Mouse (Mus musculus): ENCODE measurements around the gene Efcc1. TPM values are rescaled to one million over a fixed set of nuclear protein-coding genes. Genes with fewer than 3 reads are reported as not detected.

The Efcc1 gene
- polyA plus RNA-seq, 1 experiment from 2014 or later: 1.5 TPM

- no peak overlapping the region for H3K4me3 ChIP-seq (ENCODE audit: low read depth, low read length)
- no peak for DNase-seq (ENCODE audit: low spot score)
- H3K9me3 ChIP-seq (ENCODE audit: control insufficient read depth, low read length): no peaks in the 10 kb centered on the region
- H3K27me3 ChIP-seq (ENCODE audit: control insufficient read depth, insufficient read depth, low read length): no peaks in the 10 kb centered on the region; the same call in 1 of the 2 replicates
- no peak for ATAC-seq (replicated peaks; ENCODE audit: low FRiP score)
- H3K9ac ChIP-seq (ENCODE audit: low read length): no peak overlapping the region
- 76% methylated on average over 6 of the region's 6 CpGs for WGBS
- no peak overlapping the region for H3K4me2 ChIP-seq (ENCODE audit: low read depth, low read length, severe bottlenecking)
- H3K36me3 ChIP-seq (ENCODE audit: control insufficient read depth, insufficient read depth, low read length): no peaks in the 10 kb centered on the region
- peaks cover 6% of the 10 kb centered on the region; the same call in 1 of the 2 replicates for H3K4me1 ChIP-seq (replicated peaks; ENCODE audit: control insufficient read depth, insufficient read depth, low read length)
- H3K27ac ChIP-seq (ENCODE audit: low read depth, low read length): no peak overlapping the region
These were observed 9.2 kb downstream of the Efcc1 start for GRCm38 (mm10) chr6:87739898-87740297.

DNA sequence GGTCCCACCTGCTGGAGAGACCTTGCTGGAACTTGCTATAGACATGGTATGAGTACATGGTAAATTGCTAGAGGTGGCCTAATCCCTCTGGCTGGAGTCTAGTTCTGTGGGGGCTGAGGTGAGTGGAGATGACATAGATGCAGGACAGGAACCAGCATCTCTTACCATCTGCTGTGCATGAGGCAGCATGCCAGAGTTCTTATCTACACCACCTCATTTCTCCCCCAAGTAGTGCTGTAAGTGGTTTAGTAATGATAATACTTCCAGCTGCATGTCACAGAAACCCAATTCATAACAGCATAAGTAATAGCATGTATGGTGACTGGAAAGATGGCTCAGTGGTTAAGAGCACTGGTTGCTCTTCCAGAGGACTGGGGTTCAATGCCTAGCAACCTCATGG, 9.8 kb downstream of the Efcc1 start:
- no peak overlapping the region for H3K27ac ChIP-seq (ENCODE audit: low read depth, low read length)

DNA sequence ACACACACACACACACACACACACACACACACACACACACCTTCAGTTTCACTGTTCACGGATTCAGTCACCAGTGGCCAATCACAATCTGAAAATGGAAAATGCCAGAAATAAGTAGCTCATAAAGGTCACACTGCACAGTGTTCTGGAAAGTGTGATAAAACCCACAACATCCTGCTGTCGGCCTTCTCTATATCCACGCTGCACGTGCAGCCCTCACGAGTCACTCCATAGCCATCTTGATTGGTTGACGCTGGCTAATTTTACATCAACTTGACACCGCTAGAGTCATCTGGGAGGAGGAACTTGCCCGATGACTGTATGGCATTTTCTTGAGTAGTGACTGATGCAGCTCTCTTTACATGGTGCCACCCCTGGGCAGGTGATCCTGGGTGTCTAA, 11.3 kb downstream of the Efcc1 start:
- ATAC-seq (replicated peaks; ENCODE audit: low FRiP score) (no peak), DNase-seq (ENCODE audit: low spot score) (no peak)
- Histone ChIP-seq H3K4me2 (ENCODE audit: low read depth, low read length, severe bottlenecking) (no peak overlapping the region), H3K27me3 (ENCODE audit: control insufficient read depth, insufficient read depth, low read length) (no peaks in the 10 kb centered on the region), H3K27ac (ENCODE audit: low read depth, low read length) (no peak overlapping the region), H3K36me3 (ENCODE audit: control insufficient read depth, insufficient read depth, low read length) (no peaks in the 10 kb centered on the region), H3K9ac (ENCODE audit: low read length) (no peak overlapping the region), H3K4me1 (replicated peaks; ENCODE audit: control insufficient read depth, insufficient read depth, low read length) (peaks cover 6% of the 10 kb centered on the region; the same call in 1 of the 2 replicates), H3K4me3 (ENCODE audit: low read depth, low read length) (no peak overlapping the region), H3K9me3 (ENCODE audit: control insufficient read depth, low read length) (no peaks in the 10 kb centered on the region)
- WGBS: 94% methylated on average over 8 of the region's 8 CpGs

More for the DNA sequence above, 9.8 kb downstream of the Efcc1 start:
- H3K4me2 ChIP-seq (ENCODE audit: low read depth, low read length, severe bottlenecking): no peak overlapping the region
- peaks cover 6% of the 10 kb centered on the region; the same call in 1 of the 2 replicates for H3K4me1 ChIP-seq (replicated peaks; ENCODE audit: control insufficient read depth, insufficient read depth, low read length)
- H3K4me3 ChIP-seq (ENCODE audit: low read depth, low read length): no peak overlapping the region
- DNase-seq (ENCODE audit: low spot score): no peak
- no peaks in the 10 kb centered on the region; the same call in 1 of the 2 replicates for H3K27me3 ChIP-seq (ENCODE audit: control insufficient read depth, insufficient read depth, low read length)
- ATAC-seq (replicated peaks; ENCODE audit: low FRiP score): no peak
- no peaks in the 10 kb centered on the region for H3K9me3 ChIP-seq (ENCODE audit: control insufficient read depth, low read length)
- no peaks in the 10 kb centered on the region for H3K36me3 ChIP-seq (ENCODE audit: control insufficient read depth, insufficient read depth, low read length)
- H3K9ac ChIP-seq (ENCODE audit: low read length): no peak overlapping the region

- Histone ChIP-seq H3K4me2 (ENCODE audit: low read depth, low read length, severe bottlenecking) (no peak overlapping the region), H3K9me3 (ENCODE audit: control insufficient read depth, low read length) (no peaks in the 10 kb centered on the region), H3K27me3 (ENCODE audit: control insufficient read depth, insufficient read depth, low read length) (no peaks in the 10 kb centered on the region), H3K36me3 (ENCODE audit: control insufficient read depth, insufficient read depth, low read length) (no peaks in the 10 kb centered on the region), H3K4me1 (replicated peaks; ENCODE audit: control insufficient read depth, insufficient read depth, low read length) (peaks cover 6% of the 10 kb centered on the region; the same call in 1 of the 2 replicates), H3K4me3 (ENCODE audit: low read depth, low read length) (no peak overlapping the region), H3K9ac (ENCODE audit: low read length) (no peak overlapping the region), H3K27ac (ENCODE audit: low read depth, low read length) (no peak overlapping the region)
- ATAC-seq (replicated peaks; ENCODE audit: low FRiP score) (no peak), DNase-seq (ENCODE audit: low spot score) (no peak)
- 83% methylated on average over 5 of the region's 5 CpGs for WGBS
These were observed 12.1 kb downstream of the Efcc1 start for GRCm38 (mm10) chr6:87742804-87743203.

DNA sequence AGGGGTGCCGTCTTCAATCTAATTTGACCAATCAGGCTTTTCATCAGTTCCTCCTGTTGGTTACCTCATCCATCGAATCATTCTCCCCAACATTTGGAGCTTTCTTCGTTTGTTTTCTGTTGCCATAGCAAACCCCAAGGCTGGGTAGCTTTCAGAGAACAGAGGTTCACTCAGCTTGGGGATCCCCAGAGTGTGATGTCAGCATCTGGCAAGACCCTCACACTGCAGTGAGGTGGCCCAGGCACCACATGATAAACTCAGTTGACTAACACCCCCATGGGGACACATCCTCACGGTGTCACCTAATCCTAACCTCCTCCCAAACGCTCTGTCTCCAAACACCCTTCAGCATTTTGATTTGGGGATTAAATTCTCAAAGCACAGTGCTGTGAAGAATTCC, 12.6 kb downstream of the Efcc1 start:
- peaks cover 2% of the 10 kb centered on the region; the same call in 1 of the 2 replicates for H3K4me1 ChIP-seq (replicated peaks; ENCODE audit: control insufficient read depth, insufficient read depth, low read length)
- WGBS: 77% methylated on average over 5 of the region's 5 CpGs
- DNase-seq (ENCODE audit: low spot score) (no peak), ATAC-seq (replicated peaks; ENCODE audit: low FRiP score) (no peak)
- H3K9me3 ChIP-seq (ENCODE audit: control insufficient read depth, low read length): no peaks in the 10 kb centered on the region
- H3K27ac ChIP-seq (ENCODE audit: low read depth, low read length): no peak overlapping the region
- H3K27me3 ChIP-seq (ENCODE audit: control insufficient read depth, insufficient read depth, low read length): no peaks in the 10 kb centered on the region
- no peaks in the 10 kb centered on the region for H3K36me3 ChIP-seq (ENCODE audit: control insufficient read depth, insufficient read depth, low read length)
- H3K9ac ChIP-seq (ENCODE audit: low read length): no peak overlapping the region
- H3K4me3 ChIP-seq (ENCODE audit: low read depth, low read length): no peak overlapping the region
- H3K4me2 ChIP-seq (ENCODE audit: low read depth, low read length, severe bottlenecking): no peak overlapping the region

DNA sequence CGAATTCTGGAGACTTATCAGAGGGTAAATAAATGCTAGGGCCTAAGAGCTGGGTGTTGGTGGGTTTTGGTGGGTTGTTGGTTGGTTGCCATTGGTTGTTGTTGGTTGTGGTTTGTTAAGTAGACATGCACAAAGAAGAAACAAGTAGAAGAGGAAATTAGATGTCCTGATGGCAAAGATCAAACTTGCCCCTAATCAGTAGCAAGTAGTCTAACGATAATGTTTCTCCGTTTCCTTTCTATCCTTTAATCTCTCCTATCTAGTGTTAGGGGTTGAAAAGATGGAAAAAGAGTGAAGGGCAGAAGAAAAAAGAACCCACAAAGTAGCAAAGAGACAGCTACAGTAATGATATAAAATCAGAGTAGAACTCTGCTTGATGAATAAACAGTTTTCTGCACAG, 14.0 kb downstream of the Efcc1 start:
- no peak overlapping the region for H3K9ac ChIP-seq (ENCODE audit: low read length)
- WGBS: 88% methylated on average over 3 of the region's 3 CpGs
- no peaks in the 10 kb centered on the region for H3K27me3 ChIP-seq (ENCODE audit: control insufficient read depth, insufficient read depth, low read length)
- H3K27ac ChIP-seq (ENCODE audit: low read depth, low read length): no peak overlapping the region
- H3K36me3 ChIP-seq (ENCODE audit: control insufficient read depth, insufficient read depth, low read length): no peaks in the 10 kb centered on the region
- H3K9me3 ChIP-seq (ENCODE audit: control insufficient read depth, low read length): no peaks in the 10 kb centered on the region
- H3K4me1 ChIP-seq (replicated peaks; ENCODE audit: control insufficient read depth, insufficient read depth, low read length): no peaks in the 10 kb centered on the region
- no peak overlapping the region for H3K4me3 ChIP-seq (ENCODE audit: low read depth, low read length)
- no peak for ATAC-seq (replicated peaks; ENCODE audit: low FRiP score)
- no peak overlapping the region for H3K4me2 ChIP-seq (ENCODE audit: low read depth, low read length, severe bottlenecking)
- no peak for DNase-seq (ENCODE audit: low spot score)

DNA sequence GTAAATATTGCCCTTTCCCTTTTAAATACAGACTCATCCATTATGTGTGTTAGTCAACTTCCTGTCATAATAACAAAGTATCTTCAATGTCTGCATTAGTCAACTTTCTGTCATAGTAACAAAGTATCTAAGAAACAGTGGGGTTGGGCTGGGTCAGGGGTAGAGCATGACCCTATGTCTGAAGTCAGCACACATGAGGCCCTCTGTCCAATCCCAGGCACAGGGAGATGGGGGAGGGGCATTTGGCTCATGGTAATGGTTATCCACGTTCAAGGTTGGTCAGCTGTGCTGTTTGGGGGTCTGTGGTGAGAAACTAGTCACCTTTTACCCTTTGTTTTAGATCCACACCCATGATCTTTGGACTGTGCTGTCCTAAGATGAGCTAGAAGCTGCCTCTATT, 14.6 kb downstream of the Efcc1 start:
- Histone ChIP-seq H3K27ac (ENCODE audit: low read depth, low read length) (no peak overlapping the region), H3K36me3 (ENCODE audit: control insufficient read depth, insufficient read depth, low read length) (no peaks in the 10 kb centered on the region), H3K4me3 (ENCODE audit: low read depth, low read length) (no peak overlapping the region), H3K9ac (ENCODE audit: low read length) (no peak overlapping the region), H3K9me3 (ENCODE audit: control insufficient read depth, low read length) (no peaks in the 10 kb centered on the region), H3K27me3 (ENCODE audit: control insufficient read depth, insufficient read depth, low read length) (no peaks in the 10 kb centered on the region), H3K4me1 (replicated peaks; ENCODE audit: control insufficient read depth, insufficient read depth, low read length) (no peaks in the 10 kb centered on the region), H3K4me2 (ENCODE audit: low read depth, low read length, severe bottlenecking) (no peak overlapping the region)
- DNase-seq (ENCODE audit: low spot score) (no peak), ATAC-seq (replicated peaks; ENCODE audit: low FRiP score) (no peak)
- WGBS: 54% methylated on average over 1 of the region's 1 CpGs

DNA sequence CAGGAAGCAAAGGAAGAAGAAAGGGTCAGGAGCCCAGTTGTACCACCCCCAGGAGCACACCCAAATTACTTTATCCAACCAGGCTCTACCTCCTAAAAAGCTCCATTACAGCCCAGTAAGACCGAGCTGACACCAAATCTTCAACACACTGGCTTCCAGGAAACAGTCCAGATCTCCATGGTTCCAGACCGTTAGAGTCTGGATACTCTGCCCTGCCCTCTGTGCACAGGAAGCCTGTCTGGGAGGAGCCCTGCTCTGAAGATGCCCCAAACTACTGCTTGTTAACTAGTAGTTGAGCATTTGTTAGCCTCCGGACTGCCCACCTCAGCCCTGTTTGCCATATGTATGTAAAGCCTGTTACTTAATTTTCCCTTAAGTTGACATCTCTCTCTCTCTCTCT, 15.4 kb downstream of the Efcc1 start:
- no peak overlapping the region for H3K4me2 ChIP-seq (ENCODE audit: low read depth, low read length, severe bottlenecking)
- no peak overlapping the region for H3K9ac ChIP-seq (ENCODE audit: low read length)
- H3K27ac ChIP-seq (ENCODE audit: low read depth, low read length): no peak overlapping the region
- ATAC-seq (replicated peaks; ENCODE audit: low FRiP score): no peak
- DNase-seq (ENCODE audit: low spot score): no peak
- no peak overlapping the region for H3K4me3 ChIP-seq (ENCODE audit: low read depth, low read length)
- H3K9me3 ChIP-seq (ENCODE audit: control insufficient read depth, low read length): no peaks in the 10 kb centered on the region
- H3K36me3 ChIP-seq (ENCODE audit: control insufficient read depth, insufficient read depth, low read length): no peaks in the 10 kb centered on the region
- WGBS: 77% methylated on average over 3 of the region's 3 CpGs
- no peaks in the 10 kb centered on the region for H3K4me1 ChIP-seq (replicated peaks; ENCODE audit: control insufficient read depth, insufficient read depth, low read length)
- H3K27me3 ChIP-seq (ENCODE audit: control insufficient read depth, insufficient read depth, low read length): no peaks in the 10 kb centered on the region

- WGBS: 88% methylated on average over 2 of the region's 2 CpGs
- Histone ChIP-seq H3K36me3 (ENCODE audit: control insufficient read depth, insufficient read depth, low read length) (no peaks in the 10 kb centered on the region), H3K4me1 (replicated peaks; ENCODE audit: control insufficient read depth, insufficient read depth, low read length) (no peaks in the 10 kb centered on the region), H3K27ac (ENCODE audit: low read depth, low read length) (no peak overlapping the region), H3K4me2 (ENCODE audit: low read depth, low read length, severe bottlenecking) (no peak overlapping the region), H3K9ac (ENCODE audit: low read length) (no peak overlapping the region), H3K4me3 (ENCODE audit: low read depth, low read length) (no peak overlapping the region), H3K27me3 (ENCODE audit: control insufficient read depth, insufficient read depth, low read length) (no peaks in the 10 kb centered on the region), H3K9me3 (ENCODE audit: control insufficient read depth, low read length) (no peaks in the 10 kb centered on the region)
- no peak for DNase-seq (ENCODE audit: low spot score)
- no peak for ATAC-seq (replicated peaks; ENCODE audit: low FRiP score)
These were observed 16.2 kb downstream of the Efcc1 start for GRCm38 (mm10) chr6:87746849-87747248.

Data from forebrain, embryonic 11.5 days (tissue).